9 mouse cellular contexts compared by ENCODE assay signal in genomic region chr9:44488855-44489381, GRCm38 (mm10). TPM values are rescaled to one million over a fixed set of nuclear protein-coding genes. Genes with fewer than 3 reads are reported as not detected.
A peak's percentile ranks its signal among the peaks of the same experiment; 100 is the strongest.
DNase-seq lines count a peak whose midpoint lies in the region; ATAC-seq and TF ChIP-seq lines count a peak whose summit lies in the region.
"Had no signal": no experiment of that assay in that cellular context is flagged by ENCODE, and none has a peak within 500 bp of the region (broad histone marks: within the 10 kb centered on the region; RNA-seq: fewer than 3 reads in every experiment).

No protein-coding gene starts in this region.

- no peaks in the 10 kb centered on the region for H3K27me3 ChIP-seq in thymus, adult 2 months (ENCODE audit: control insufficient read depth, insufficient read depth, low read length)
- no peaks in the 10 kb centered on the region for H3K27me3 ChIP-seq in embryonic facial prominence, embryonic 11.5 days (ENCODE audit: control insufficient read depth, insufficient read depth, low read length)
- H3K27me3 ChIP-seq in heart, embryonic 14.5 days (ENCODE audit: control insufficient read depth, insufficient read depth, low read length): no peaks in the 10 kb centered on the region
- no peaks in the 10 kb centered on the region for H3K27me3 ChIP-seq in kidney, postnatal 0 days (ENCODE audit: insufficient read depth, low read length)
- H3K27me3 ChIP-seq in testis, adult 2 months (ENCODE audit: control insufficient read depth, insufficient read depth, low read length): no peaks in the 10 kb centered on the region

- TF ChIP-seq POLR2A in thymus, adult 2 months (IDR thresholded peaks at IDR 0.05; ENCODE audit: control insufficient read depth, extremely low read depth, insufficient read depth, low read length, poor library complexity): no peak
- TF ChIP-seq POLR2A in testis, adult 2 months (IDR thresholded peaks at IDR 0.05; ENCODE audit: control insufficient read depth, low read depth, low read length): no peak

- H3K9ac ChIP-seq in embryonic facial prominence, embryonic 11.5 days (replicated peaks; ENCODE audit: low read length): peak overlapping the region; percentile 41
- H3K9ac ChIP-seq in heart, embryonic 14.5 days (ENCODE audit: low read length): peak overlapping the region; percentile 95
- peak overlapping the region; percentile 38; the same call in 1 of the 2 replicates for H3K9ac ChIP-seq in kidney, postnatal 0 days (ENCODE audit: low read depth, low read length)

- H3K36me3 ChIP-seq in thymus, adult 2 months (ENCODE audit: control insufficient read depth, insufficient read depth, low read length): no peaks in the 10 kb centered on the region
- no peaks in the 10 kb centered on the region for H3K36me3 ChIP-seq in embryonic facial prominence, embryonic 11.5 days (replicated peaks; ENCODE audit: control insufficient read depth, insufficient read depth, low read depth, low read length)
- 0 out of 2 replicates have a peak, but pooled peaks cover 8% of the 10 kb centered on the region for H3K36me3 ChIP-seq in heart, embryonic 14.5 days (ENCODE audit: control insufficient read depth, insufficient read depth, low read length)
- no peaks in the 10 kb centered on the region for H3K36me3 ChIP-seq in kidney, postnatal 0 days (ENCODE audit: insufficient read depth, low read length)
- H3K36me3 ChIP-seq in testis, adult 2 months (ENCODE audit: control insufficient read depth, insufficient read depth, low read length): no peaks in the 10 kb centered on the region

- no peak for ATAC-seq in embryonic facial prominence, embryonic 11.5 days (replicated peaks; ENCODE audit: insufficient number of reproducible peaks, low FRiP score, low TSS enrichment, low read depth)
- ATAC-seq in heart, embryonic 14.5 days (ENCODE audit: insufficient number of reproducible peaks, insufficient read depth, low FRiP score, low read depth): peak; percentile 37; the same call in 1 of the 2 replicates
- ATAC-seq in kidney, postnatal 0 days (replicated peaks; ENCODE audit: low FRiP score, low read depth): peak; percentile 48
- no peak for ATAC-seq in erythroid progenitor cell, adult 5-6 weeks (replicated peaks; ENCODE audit: low FRiP score, poor library complexity, severe bottlenecking)

- 51% methylated on average over 5 of the region's 5 CpGs for WGBS in thymus, adult 2 months
- 0% methylated on average over 5 of the region's 5 CpGs for WGBS in embryonic facial prominence, embryonic 11.5 days
- WGBS in heart, embryonic 14.5 days: 13% methylated on average over 5 of the region's 5 CpGs
- WGBS in kidney, postnatal 0 days: 2% methylated on average over 5 of the region's 5 CpGs

- TF ChIP-seq CTCF in thymus, adult 2 months (IDR thresholded peaks at IDR 0.05; ENCODE audit: borderline replicate concordance, control insufficient read depth, extremely low read depth, insufficient read depth, low read length, poor library complexity): no peak
- no peak for TF ChIP-seq CTCF in kidney, postnatal 0 days (IDR thresholded peaks at IDR 0.05; ENCODE audit: low read depth)
- TF ChIP-seq CTCF in testis, adult 2 months (IDR thresholded peaks at IDR 0.05; ENCODE audit: control insufficient read depth, insufficient read depth, insufficient replicate concordance, low read depth, low read length): no peak

- H3K27ac ChIP-seq in thymus, adult 2 months (ENCODE audit: control insufficient read depth, insufficient read depth, low read length): no peak overlapping the region
- peak overlapping the region; percentile 60 for H3K27ac ChIP-seq in embryonic facial prominence, embryonic 11.5 days (replicated peaks; ENCODE audit: low read depth, low read length)
- peak overlapping the region; percentile 82 to 89 for H3K27ac ChIP-seq in heart, embryonic 14.5 days (replicated peaks in 1 of 2; ENCODE audit: control insufficient read depth in 1 of 2, insufficient read depth in 1 of 2, low read depth in 2 of 2, low read length in 2 of 2)
- H3K27ac ChIP-seq in kidney, postnatal 0 days: peak overlapping the region; percentile 95
- peak overlapping the region; percentile 64 for H3K27ac ChIP-seq in testis, adult 2 months (ENCODE audit: control insufficient read depth, insufficient read depth, low read depth, low read length)

- peaks cover 62% of the 10 kb centered on the region for H3K4me1 ChIP-seq in thymus, adult 2 months (replicated peaks; ENCODE audit: control insufficient read depth, insufficient read depth, low read length)
- H3K4me1 ChIP-seq in embryonic facial prominence, embryonic 11.5 days (ENCODE audit: control insufficient read depth, insufficient read depth, low read length): peaks cover 62% of the 10 kb centered on the region
- H3K4me1 ChIP-seq in heart, embryonic 14.5 days (ENCODE audit: control insufficient read depth in 2 of 2, insufficient read depth in 2 of 2, low read length in 2 of 2): peaks cover 94 to 95% of the 10 kb centered on the region in 2 experiments
- peaks cover 93% of the 10 kb centered on the region for H3K4me1 ChIP-seq in kidney, postnatal 0 days (replicated peaks; ENCODE audit: insufficient read depth, low read length)
- H3K4me1 ChIP-seq in testis, adult 2 months (ENCODE audit: control insufficient read depth, insufficient read depth, low read length): peaks cover 36% of the 10 kb centered on the region

- DNase-seq in thymus, postnatal 4 days: peak; percentile 7
- no peak for DNase-seq in thymus, adult 2 months
- peak; percentile 45 for DNase-seq in embryonic facial prominence, embryonic 11.5 days (ENCODE audit: low spot score)
- peak; percentile 97 for DNase-seq in kidney, postnatal 0 days (ENCODE audit: low spot score)
- peak; percentile 93 for DNase-seq in lung, postnatal 10 days

- no peaks in the 10 kb centered on the region for H3K9me3 ChIP-seq in embryonic facial prominence, embryonic 11.5 days (replicated peaks; ENCODE audit: control insufficient read depth, low read length)
- H3K9me3 ChIP-seq in heart, embryonic 14.5 days (ENCODE audit: control insufficient read depth, low read length): no peaks in the 10 kb centered on the region
- no peaks in the 10 kb centered on the region for H3K9me3 ChIP-seq in kidney, postnatal 0 days (replicated peaks; ENCODE audit: low read length)
- H3K9me3 ChIP-seq: megakaryocyte, embryonic 14.5 days had no signal

- H3K4me3 ChIP-seq in thymus, adult 2 months (ENCODE audit: control insufficient read depth, insufficient read depth, low read length): no peak overlapping the region
- H3K4me3 ChIP-seq in embryonic facial prominence, embryonic 11.5 days (ENCODE audit: low read depth, low read length): 0 out of 2 replicates have a peak overlapping the region, but pooled peaks have one; percentile 7
- peak overlapping the region; percentile 18 to 25 for H3K4me3 ChIP-seq in heart, embryonic 14.5 days (ENCODE audit: control insufficient read depth in 1 of 2, insufficient read depth in 1 of 2, low read depth in 1 of 2, low read length in 2 of 2)
- H3K4me3 ChIP-seq in kidney, postnatal 0 days (replicated peaks; ENCODE audit: low read depth, low read length): peak overlapping the region; percentile 20
- H3K4me3 ChIP-seq in testis, adult 2 months (ENCODE audit: control insufficient read depth, low read depth, low read length): no peak overlapping the region
- H3K4me3 ChIP-seq: megakaryocyte, embryonic 14.5 days had no signal

- H3K4me2 ChIP-seq in embryonic facial prominence, embryonic 11.5 days (ENCODE audit: low read depth, low read length): peak overlapping the region; percentile 42
- peak overlapping the region; percentile 73 for H3K4me2 ChIP-seq in heart, embryonic 14.5 days (ENCODE audit: low read length)
- peak overlapping the region; percentile 77 for H3K4me2 ChIP-seq in kidney, postnatal 0 days (ENCODE audit: low read length)

RNA-seq across cellular contexts. Expression of gene Bcl9l, which starts 6.3 kb away (rescaled TPM):
- polyA plus RNA-seq in thymus, adult 2 months (2012; rRNA removed): 38.7 and 50.4 TPM in 2 replicates
- polyA plus RNA-seq in embryonic facial prominence, embryonic 11.5 days (2014; fragmentation: Nextera tagmentation; extraction: Ambion mirVana): 10.3 and 11.8 TPM in 2 replicates
- 12.1 and 12.5 TPM in 2 replicates for polyA plus RNA-seq in heart, embryonic 14.5 days (2014; fragmentation: Nextera tagmentation; extraction: Ambion mirVana)
- 8.7 and 9.1 TPM in 2 replicates for polyA plus RNA-seq in kidney, postnatal 0 days (2015; fragmentation: Nextera tagmentation; extraction: Ambion mirVana)
- polyA plus RNA-seq in testis, adult 2 months (2012; rRNA removed): 8.4 and 9.1 TPM in 2 replicates
- total RNA-seq in erythroid progenitor cell, adult 5-6 weeks (2015; ENCODE audit: low replicate concordance): 0.36 and 2.5 TPM in 2 replicates
- total RNA-seq in erythroid progenitor cell, adult 5-6 weeks (2017; ENCODE audit: low replicate concordance): 1.2 and 1.7 TPM in 2 replicates

RNA-seq across cellular contexts. Expression of gene Upk2, which starts 34.1 kb away (rescaled TPM):
- 1.4 and 1.6 TPM in 2 replicates for polyA plus RNA-seq in thymus, adult 2 months (2012; rRNA removed)
- polyA plus RNA-seq in embryonic facial prominence, embryonic 11.5 days (2014; fragmentation: Nextera tagmentation; extraction: Ambion mirVana): 0.59 and 1.3 TPM in 2 replicates
- polyA plus RNA-seq in heart, embryonic 14.5 days (2014; fragmentation: Nextera tagmentation; extraction: Ambion mirVana): not detected in 2 replicates
- polyA plus RNA-seq in kidney, postnatal 0 days (2015; fragmentation: Nextera tagmentation; extraction: Ambion mirVana): 19.9 and 27.8 TPM in 2 replicates
- polyA plus RNA-seq in testis, adult 2 months (2012; rRNA removed): 2.2 and 4.3 TPM in 2 replicates
- total RNA-seq in erythroid progenitor cell, adult 5-6 weeks (2015; ENCODE audit: low replicate concordance): not detected in 2 replicates
- total RNA-seq in erythroid progenitor cell, adult 5-6 weeks (2017; ENCODE audit: low replicate concordance): not detected in 2 replicates

RNA-seq across cellular contexts. Expression of gene Foxr1, which starts 48.0 kb away (rescaled TPM):
- 0.08 and 0.22 TPM in 2 replicates for polyA plus RNA-seq in thymus, adult 2 months (2012; rRNA removed)
- not detected in 2 replicates for polyA plus RNA-seq in embryonic facial prominence, embryonic 11.5 days (2014; fragmentation: Nextera tagmentation; extraction: Ambion mirVana)
- polyA plus RNA-seq in heart, embryonic 14.5 days (2014; fragmentation: Nextera tagmentation; extraction: Ambion mirVana): not detected in 2 replicates
- polyA plus RNA-seq in kidney, postnatal 0 days (2015; fragmentation: Nextera tagmentation; extraction: Ambion mirVana): not detected in 2 replicates
- 1.5 and 2.0 TPM in 2 replicates for polyA plus RNA-seq in testis, adult 2 months (2012; rRNA removed)
- not detected in 2 replicates for total RNA-seq in erythroid progenitor cell, adult 5-6 weeks (2015; ENCODE audit: low replicate concordance)
- not detected in 2 replicates for total RNA-seq in erythroid progenitor cell, adult 5-6 weeks (2017; ENCODE audit: low replicate concordance)

Comparison
In these comparisons a context has a peak if more than half of its experiments do, and no peak if none do; other contexts are left out.
1. H3K4me3 ChIP-seq: peak in embryonic facial prominence, embryonic 11.5 days (single experiment), heart, embryonic 14.5 days (2 of 2) and kidney, postnatal 0 days (single experiment); none in thymus, adult 2 months (single experiment) and testis, adult 2 months (single experiment).
2. ATAC-seq: peak in heart, embryonic 14.5 days (single experiment) and kidney, postnatal 0 days (single experiment); none in embryonic facial prominence, embryonic 11.5 days (single experiment) and erythroid progenitor cell, adult 5-6 weeks (single experiment).
3. H3K9ac ChIP-seq: peak in every context shown above with its lines; median percentile 95 in heart, embryonic 14.5 days; 41 in embryonic facial prominence, embryonic 11.5 days; 38 in kidney, postnatal 0 days.
4. Peak in every context shown above with its lines, with median percentiles within 50 percentile points of each other: H3K4me2 ChIP-seq.